8 mouse cellular contexts compared by ENCODE assay signal in genomic region chr7:19573776-19574140, GRCm38 (mm10). TPM values are rescaled to one million over a fixed set of nuclear protein-coding genes. Genes with fewer than 3 reads are reported as not detected.
A peak's percentile ranks its signal among the peaks of the same experiment; 100 is the strongest.
DNase-seq lines count a peak whose midpoint lies in the region; ATAC-seq and TF ChIP-seq lines count a peak whose summit lies in the region.

No protein-coding gene starts in this region.

- peak overlapping the region; percentile 93 for H3K27ac ChIP-seq in lung, embryonic 16.5 days (ENCODE audit: low read length)
- H3K27ac ChIP-seq in embryonic facial prominence, embryonic 15.5 days (replicated peaks): peak overlapping the region; percentile 88; the same call in 1 of the 2 replicates
- peak overlapping the region; percentile 89 for H3K27ac ChIP-seq in limb, embryonic 10.5 days
- no peak overlapping the region for H3K27ac ChIP-seq in olfactory bulb, adult 2 months (ENCODE audit: insufficient read depth, low read depth, low read length)

- peak; percentile 13; the same call in 1 of the 2 replicates for ATAC-seq in lung, embryonic 16.5 days (ENCODE audit: low read depth)
- no peak for ATAC-seq in embryonic facial prominence, embryonic 15.5 days (ENCODE audit: insufficient number of reproducible peaks, low FRiP score, low TSS enrichment, low read depth)

- no peak for TF ChIP-seq POLR2A in olfactory bulb, adult 2 months (IDR thresholded peaks at IDR 0.05; ENCODE audit: insufficient read depth, low read depth, low read length)

- no peak for TF ChIP-seq CTCF in olfactory bulb, adult 2 months (IDR thresholded peaks at IDR 0.05; ENCODE audit: insufficient read depth, low read depth, low read length)

- no peak for DNase-seq in lung, postnatal 14 days
- no peak for DNase-seq in limb, embryonic 10.5 days (ENCODE audit: low spot score)
- DNase-seq in retina, embryonic 14.5 days (ENCODE audit: low spot score): no peak
- DNase-seq in left cerebral cortex, adult 9 months (ENCODE audit: low spot score in 2 of 2): no peak
- no peak for DNase-seq in B cell, adult 2 months

- H3K36me3 ChIP-seq in lung, embryonic 16.5 days (ENCODE audit: control insufficient read depth, insufficient read depth, low read length): peaks cover 13% of the 10 kb centered on the region
- peaks cover 20% of the 10 kb centered on the region for H3K36me3 ChIP-seq in embryonic facial prominence, embryonic 15.5 days
- peaks cover 30% of the 10 kb centered on the region for H3K36me3 ChIP-seq in limb, embryonic 10.5 days

- peak overlapping the region; percentile 92 for H3K4me3 ChIP-seq in lung, embryonic 16.5 days (ENCODE audit: low read length)
- peak overlapping the region; percentile 76 for H3K4me3 ChIP-seq in embryonic facial prominence, embryonic 15.5 days (replicated peaks)
- peak overlapping the region; percentile 75 for H3K4me3 ChIP-seq in limb, embryonic 10.5 days
- H3K4me3 ChIP-seq in olfactory bulb, adult 2 months (ENCODE audit: insufficient read depth, low read depth, low read length): peak overlapping the region; percentile 80

- WGBS in lung, embryonic 16.5 days: 14% methylated on average over 16 of the region's 16 CpGs
- 18% methylated on average over 16 of the region's 16 CpGs for WGBS in embryonic facial prominence, embryonic 15.5 days
- WGBS in limb, embryonic 10.5 days: 20% methylated on average over 16 of the region's 16 CpGs
- 17% methylated on average over 16 of the region's 16 CpGs for WGBS in olfactory bulb, adult 2 months

- peaks cover 19% of the 10 kb centered on the region for H3K27me3 ChIP-seq in lung, embryonic 16.5 days (ENCODE audit: control insufficient read depth, insufficient read depth, low read depth, low read length)
- peaks cover 32% of the 10 kb centered on the region for H3K27me3 ChIP-seq in embryonic facial prominence, embryonic 15.5 days
- peaks cover 48% of the 10 kb centered on the region for H3K27me3 ChIP-seq in limb, embryonic 10.5 days (ENCODE audit: low read depth, poor library complexity, severe bottlenecking)

- no peaks in the 10 kb centered on the region for H3K9me3 ChIP-seq in lung, embryonic 16.5 days (ENCODE audit: control insufficient read depth, low read length)
- no peaks in the 10 kb centered on the region for H3K9me3 ChIP-seq in embryonic facial prominence, embryonic 15.5 days (replicated peaks)
- H3K9me3 ChIP-seq in limb, embryonic 10.5 days (replicated peaks): no peaks in the 10 kb centered on the region

- peak overlapping the region; percentile 78 for H3K4me2 ChIP-seq in lung, embryonic 16.5 days (ENCODE audit: low read depth, low read length)
- H3K4me2 ChIP-seq in embryonic facial prominence, embryonic 15.5 days (replicated peaks): peak overlapping the region; percentile 84

- H3K9ac ChIP-seq in lung, embryonic 16.5 days (ENCODE audit: low read length): peak overlapping the region; percentile 91
- peak overlapping the region; percentile 68 for H3K9ac ChIP-seq in embryonic facial prominence, embryonic 15.5 days

- H3K4me1 ChIP-seq in lung, embryonic 16.5 days (replicated peaks; ENCODE audit: control insufficient read depth, insufficient read depth, low read length): peaks cover 25% of the 10 kb centered on the region
- peaks cover 30% of the 10 kb centered on the region for H3K4me1 ChIP-seq in embryonic facial prominence, embryonic 15.5 days
- H3K4me1 ChIP-seq in limb, embryonic 10.5 days: peaks cover 32% of the 10 kb centered on the region
- H3K4me1 ChIP-seq in olfactory bulb, adult 2 months (ENCODE audit: control insufficient read depth, insufficient read depth, low read length): peaks cover 18% of the 10 kb centered on the region

RNA-seq across cellular contexts. Expression of gene Zfp296, which starts 3.3 kb away (rescaled TPM):
- polyA plus RNA-seq in lung, embryonic 16.5 days (2015; fragmentation: Nextera tagmentation; extraction: Ambion mirVana): 0.40 and 0.57 TPM in 2 replicates
- 1.5 and 2.2 TPM in 2 replicates for polyA plus RNA-seq in embryonic facial prominence, embryonic 15.5 days (2015; fragmentation: Nextera tagmentation; extraction: Ambion mirVana)
- polyA plus RNA-seq in limb, embryonic 10.5 days (2016; fragmentation: Nextera tagmentation; extraction: Ambion mirVana): 0.71 and 0.93 TPM in 2 replicates
- not detected in 2 replicates for polyA plus RNA-seq in olfactory bulb, adult 2 months (2012; ENCODE audit: insufficient read depth, insufficient read length, low replicate concordance, missing spikeins)

RNA-seq across cellular contexts. Expression of gene Gemin7, which starts 3.6 kb away (rescaled TPM):
- 156 and 170 TPM in 2 replicates for polyA plus RNA-seq in lung, embryonic 16.5 days (2015; fragmentation: Nextera tagmentation; extraction: Ambion mirVana)
- polyA plus RNA-seq in embryonic facial prominence, embryonic 15.5 days (2015; fragmentation: Nextera tagmentation; extraction: Ambion mirVana): 149 and 162 TPM in 2 replicates
- polyA plus RNA-seq in limb, embryonic 10.5 days (2016; fragmentation: Nextera tagmentation; extraction: Ambion mirVana): 196 and 201 TPM in 2 replicates
- polyA plus RNA-seq in olfactory bulb, adult 2 months (2012; ENCODE audit: insufficient read depth, insufficient read length, low replicate concordance, missing spikeins): not detected in 2 replicates

RNA-seq across cellular contexts. Expression of gene Ppp1r37, which starts 10.9 kb away (rescaled TPM):
- 18.3 and 21.4 TPM in 2 replicates for polyA plus RNA-seq in lung, embryonic 16.5 days (2015; fragmentation: Nextera tagmentation; extraction: Ambion mirVana)
- 31.4 and 36.0 TPM in 2 replicates for polyA plus RNA-seq in embryonic facial prominence, embryonic 15.5 days (2015; fragmentation: Nextera tagmentation; extraction: Ambion mirVana)
- polyA plus RNA-seq in limb, embryonic 10.5 days (2016; fragmentation: Nextera tagmentation; extraction: Ambion mirVana): 25.9 and 27.2 TPM in 2 replicates
- not detected in 2 replicates for polyA plus RNA-seq in olfactory bulb, adult 2 months (2012; ENCODE audit: insufficient read depth, insufficient read length, low replicate concordance, missing spikeins)

RNA-seq across cellular contexts. Expression of gene Clasrp, which starts 30.5 kb away (rescaled TPM):
- polyA plus RNA-seq in lung, embryonic 16.5 days (2015; fragmentation: Nextera tagmentation; extraction: Ambion mirVana): 41.4 and 43.5 TPM in 2 replicates
- 58.3 and 66.1 TPM in 2 replicates for polyA plus RNA-seq in embryonic facial prominence, embryonic 15.5 days (2015; fragmentation: Nextera tagmentation; extraction: Ambion mirVana)
- 59.0 and 63.4 TPM in 2 replicates for polyA plus RNA-seq in limb, embryonic 10.5 days (2016; fragmentation: Nextera tagmentation; extraction: Ambion mirVana)
- not detected in 2 replicates for polyA plus RNA-seq in olfactory bulb, adult 2 months (2012; ENCODE audit: insufficient read depth, insufficient read length, low replicate concordance, missing spikeins)

RNA-seq across cellular contexts. Expression of gene Relb, which starts 55.5 kb away (rescaled TPM):
- 8.9 and 9.7 TPM in 2 replicates for polyA plus RNA-seq in lung, embryonic 16.5 days (2015; fragmentation: Nextera tagmentation; extraction: Ambion mirVana)
- polyA plus RNA-seq in embryonic facial prominence, embryonic 15.5 days (2015; fragmentation: Nextera tagmentation; extraction: Ambion mirVana): 14.0 and 15.8 TPM in 2 replicates
- polyA plus RNA-seq in limb, embryonic 10.5 days (2016; fragmentation: Nextera tagmentation; extraction: Ambion mirVana): 3.8 and 4.2 TPM in 2 replicates
- not detected in 2 replicates for polyA plus RNA-seq in olfactory bulb, adult 2 months (2012; ENCODE audit: insufficient read depth, insufficient read length, low replicate concordance, missing spikeins)

Comparison
In these comparisons a context has a peak if more than half of its experiments do, and no peak if none do; other contexts are left out.
1. RNA of gene Gemin7, which starts 3.6 kb away (polyA plus RNA-seq): 196 to 201 TPM in limb, embryonic 10.5 days, 156 to 170 TPM in lung, embryonic 16.5 days and 149 to 162 TPM in embryonic facial prominence, embryonic 15.5 days; not detected in olfactory bulb, adult 2 months; every median in the first group is over 100 times any median in the second.
2. Peak in every context shown above with its lines, with median percentiles within 50 percentile points of each other: H3K4me3 ChIP-seq.